Mouse (Mus musculus) ES-Bruce4 (cell line): ENCODE results near the gene Tcf12.

Experiments used
- CTCF ChIP-seq: IDR thresholded peaks from one replicate; pipeline ENCODE4 v1.8.1; 2011; ENCODE audit warnings: low read depth, low read length
- POLR2A ChIP-seq: IDR thresholded peaks from one replicate; pipeline ENCODE4 v1.8.1; 2011; ENCODE audit warnings: low read length; ENCODE audit not compliant: insufficient read depth

DNA sequence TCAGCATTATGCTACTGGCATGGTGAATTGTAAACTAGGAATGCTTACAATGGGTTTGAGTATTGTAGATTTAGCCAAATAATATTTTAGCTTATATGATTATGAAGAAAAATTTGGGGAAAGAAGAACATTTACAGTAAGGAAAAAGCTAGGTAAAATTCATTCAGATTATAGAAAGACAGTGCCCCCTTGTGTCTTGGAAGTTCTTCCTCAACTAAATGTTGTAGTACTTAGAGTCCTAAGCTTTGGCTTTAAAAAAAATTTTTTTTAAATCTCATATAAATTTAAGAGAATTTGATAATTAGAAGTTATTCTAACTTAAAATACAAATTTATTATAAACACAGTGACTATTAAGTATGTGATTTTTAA is 151.7 kb downstream of the Tcf12 start:
- no peak for TF ChIP-seq CTCF
- TF ChIP-seq POLR2A, result no peak
